Mouse (Mus musculus) heart, postnatal 0 days (tissue): ENCODE measurements around the gene Bmpr1b.

Experiments used
- CTCF ChIP-seq: IDR thresholded peaks from 2 replicates; pipeline ENCODE4 v1.5.1; 2016; ENCODE audit warnings: antibody characterized with exemption, control low read depth, low read depth
- EP300 ChIP-seq: IDR thresholded peaks from 2 replicates; pipeline ENCODE4 v1.6.1; 2016; ENCODE audit warnings: antibody characterized with exemption, low read depth

- TF ChIP-seq CTCF = no peak
- TF ChIP-seq EP300 = no peak
Observed at GRCm38 (mm10) chr3:142151980-142152379, 17.2 kb downstream of the Bmpr1b start.
